Mouse (Mus musculus) limb, embryonic 14.5 days (tissue): ENCODE measurements at regions not wholly inside any gene's neighbourhood (a gene's known extent, or its start where the extent isn't known, plus 50 kb on each side); places are given as distances from the start of the nearest gene placed in this dataset.

Experiments used
- ATAC-seq: fragments of 200-750 bp; cut with Nextera tagmentation; 2 replicates; pipeline ENCODE4 v1.8.0; 2017; ENCODE audit warnings: low read depth, moderate number of reproducible peaks, moderate TSS enrichment; ENCODE audit not compliant: low FRiP score
- DNase-seq: peaks from one replicate; pipeline ENCODE4 v3.0.0-alpha.2; 2015; ENCODE audit warnings: low spot score
- H3K27ac ChIP-seq: fragments of 300-500 bp; sonication (generic); replicated peaks from 2 replicates; pipeline ENCODE4 v1.5.1; 2014; ENCODE audit warnings: low read depth, mild to moderate bottlenecking, low read length, moderate library complexity, mixed read lengths
- H3K27me3 ChIP-seq: fragments of 300-500 bp; sonication (generic); 2 replicates; pipeline ENCODE4 v1.6.1; 2014; ENCODE audit warnings: low read length, mixed read lengths; ENCODE audit not compliant: control insufficient read depth, insufficient read depth
- H3K36me3 ChIP-seq: fragments of 300-500 bp; sonication (generic); 2 replicates; pipeline ENCODE4 v1.6.1; 2014; ENCODE audit warnings: mild to moderate bottlenecking, low read length, moderate library complexity, mixed read lengths; ENCODE audit not compliant: control insufficient read depth, insufficient read depth
- H3K4me1 ChIP-seq: fragments of 300-500 bp; sonication (generic); 2 replicates; pipeline ENCODE4 v1.6.1; 2014; ENCODE audit warnings: antibody characterized with exemption, low read length, mixed read lengths; ENCODE audit not compliant: control insufficient read depth, insufficient read depth
- H3K4me2 ChIP-seq: fragments of 300-500 bp; sonication (generic); replicated peaks from 2 replicates; pipeline ENCODE4 v1.6.1; 2014; ENCODE audit warnings: low read depth, mild to moderate bottlenecking, low read length, moderate library complexity; ENCODE audit not compliant: severe bottlenecking
- H3K4me3 ChIP-seq: fragments of 300-500 bp; sonication (generic); replicated peaks from 2 replicates; pipeline ENCODE4 v1.5.1; 2014; ENCODE audit warnings: low read length
- H3K9ac ChIP-seq: fragments of 300-500 bp; sonication (generic); 2 replicates; pipeline ENCODE4 v1.6.1; 2014; ENCODE audit warnings: mild to moderate bottlenecking, low read depth, low read length, moderate library complexity; ENCODE audit not compliant: severe bottlenecking
- H3K9me3 ChIP-seq: fragments of 300-500 bp; sonication (generic); 2 replicates; pipeline ENCODE4 v1.6.1; 2016; ENCODE audit warnings: low read length; ENCODE audit not compliant: control insufficient read depth
- POLR2A ChIP-seq: fragments of 200-500 bp; IDR thresholded peaks from 2 replicates; pipeline ENCODE4 v1.8.0; 2012; ENCODE audit warnings: inconsistent platforms, mild to moderate bottlenecking, moderate library complexity, borderline replicate concordance; ENCODE audit not compliant: insufficient read depth, insufficient read length; ENCODE audit errors: extremely low read depth
- WGBS: fragments of 180-500 bp; shearing (Covaris S2); extraction: QIAGEN DNeasy Blood & Tissue Kit; methylation state at CpG from one replicate; pipeline ENCODE4 v1.1.7; 2014; 5-methylcytosine and 5-hydroxymethylcytosine counted together

GRCm38 (mm10) chr2:163147381-163147780 is 55.5 kb upstream of the Tox2 start:
- H3K27me3 ChIP-seq = no peaks in the 10 kb centered on the region
- no peaks in the 10 kb centered on the region for H3K36me3 ChIP-seq
- H3K4me3 ChIP-seq = no peak overlapping the region
- DNase-seq (no peak), ATAC-seq (no peak)
- no peak overlapping the region for H3K27ac ChIP-seq
- no peak overlapping the region for H3K4me2 ChIP-seq
- TF ChIP-seq POLR2A = no peak
- H3K4me1 ChIP-seq = no peaks in the 10 kb centered on the region
- no peaks in the 10 kb centered on the region for H3K9me3 ChIP-seq
- 82% methylated on average over 4 of the region's 4 CpGs for WGBS
- H3K9ac ChIP-seq = no peak overlapping the region

- H3K9ac ChIP-seq = no peak overlapping the region
- H3K27me3 ChIP-seq = no peaks in the 10 kb centered on the region
- no peak overlapping the region for H3K4me3 ChIP-seq
- H3K27ac ChIP-seq = no peak overlapping the region
- no peak for ATAC-seq
- no peaks in the 10 kb centered on the region for H3K4me1 ChIP-seq
- no peak overlapping the region for H3K4me2 ChIP-seq
- no peaks in the 10 kb centered on the region for H3K9me3 ChIP-seq
- TF ChIP-seq POLR2A = no peak
- no peak for DNase-seq
- 81% methylated on average over 15 of the region's 15 CpGs for WGBS
- H3K36me3 ChIP-seq = no peaks in the 10 kb centered on the region
Measured at GRCm38 (mm10) chr2:163151016-163151415, 51.9 kb upstream of the Tox2 start.

- Histone ChIP-seq H3K36me3 (no peaks in the 10 kb centered on the region), H3K27ac (no peak overlapping the region), H3K9me3 (no peaks in the 10 kb centered on the region), H3K4me3 (no peak overlapping the region), H3K27me3 (no peaks in the 10 kb centered on the region), H3K4me2 (no peak overlapping the region), H3K9ac (no peak overlapping the region), H3K4me1 (no peaks in the 10 kb centered on the region)
- TF ChIP-seq POLR2A = no peak
- peak; percentile 56 for DNase-seq
- no peak for ATAC-seq
- WGBS = 72% methylated on average over 22 of the region's 22 CpGs
Measured at GRCm38 (mm10) chr2:163152340-163153033, 50.4 kb upstream of the Tox2 start.
